Mouse (Mus musculus): ENCODE results near the gene Map9. TPM values are rescaled to one million over a fixed set of nuclear protein-coding genes. Genes with fewer than 3 reads are reported as not detected.
"Not testable (repeated sequence)": the region's sequence is repeated elsewhere in the genome, so short reads cannot be mapped to it uniquely, and the experiment has no call there.

Gene Map9
- polyA plus RNA-seq, 1 experiment = 36.6 TPM

GRCm38 (mm10) chr3:82406336-82406735 is 48.5 kb downstream of the Map9 start:
- peak; percentile 79 to 86 for DNase-seq (ENCODE audit: extremely low spot score in 1 of 2, low spot score in 1 of 2)

GRCm38 (mm10) chr3:82407432-82407831 is 49.6 kb downstream of the Map9 start:
- no peak for DNase-seq (ENCODE audit: extremely low spot score in 1 of 2, low spot score in 1 of 2)

GRCm38 (mm10) chr3:82412397-82412796 is 54.6 kb downstream of the Map9 start:
- no peak for DNase-seq (ENCODE audit: extremely low spot score in 1 of 2, low spot score in 1 of 2)

- no peak for DNase-seq (ENCODE audit: extremely low spot score in 1 of 2, low spot score in 1 of 2)
Measured at GRCm38 (mm10) chr3:82417958-82418357, 60.1 kb downstream of the Map9 start.

- DNase-seq (ENCODE audit: extremely low spot score in 1 of 2, low spot score in 1 of 2) = no peak
Measured at GRCm38 (mm10) chr3:82435351-82435750, 77.5 kb downstream of the Map9 start.

- no peak for DNase-seq (ENCODE audit: extremely low spot score in 1 of 2, low spot score in 1 of 2)
Measured at GRCm38 (mm10) chr3:82440976-82441375, 83.1 kb downstream of the Map9 start.

- not testable (repeated sequence) for DNase-seq (ENCODE audit: extremely low spot score in 1 of 2, low spot score in 1 of 2)
Measured at GRCm38 (mm10) chr3:82441601-82442000, 83.8 kb downstream of the Map9 start.

Other genes starting within 250 kb of the Map9 start
- 50.8 and 52.8 TPM in 2 replicates for gene Gucy1a1, start 212.3 kb upstream of the Map9 start, polyA plus RNA-seq (2012; rRNA removed)
- gene Npy2r, start 190.0 kb downstream of the Map9 start, polyA plus RNA-seq (2012; rRNA removed) = 1.2 and 3.1 TPM in 2 replicates